Mouse (Mus musculus) kidney, embryonic 14.5 days (tissue): ENCODE measurements around the gene Ssc5d. TPM values are rescaled to one million over a fixed set of nuclear protein-coding genes. Genes with fewer than 3 reads are reported as not detected.

ENCODE experiments used
- ATAC-seq: fragments of 200-750 bp; cut with Nextera tagmentation; 2 replicates; pipeline ENCODE4 v1.8.0; 2017; ENCODE audit warnings: moderate number of reproducible peaks, mild to moderate bottlenecking, moderate TSS enrichment, moderate library complexity; ENCODE audit not compliant: low FRiP score, low TSS enrichment
- H3K27ac ChIP-seq: fragments of 300-500 bp; sonication (generic); 2 replicates; pipeline ENCODE4 v1.5.1; 2014; ENCODE audit warnings: low read depth, mild to moderate bottlenecking, low read length, moderate library complexity, mixed read lengths
- H3K27me3 ChIP-seq: fragments of 300-500 bp; sonication (generic); 2 replicates; pipeline ENCODE4 v1.6.1; 2014; ENCODE audit warnings: mild to moderate bottlenecking, low read length; ENCODE audit not compliant: control insufficient read depth, insufficient read depth
- H3K36me3 ChIP-seq: fragments of 300-500 bp; sonication (generic); 2 replicates; pipeline ENCODE4 v1.6.1; 2014; ENCODE audit warnings: low read length, mixed read lengths; ENCODE audit not compliant: control insufficient read depth, insufficient read depth
- H3K4me1 ChIP-seq: fragments of 300-500 bp; sonication (generic); 2 replicates; pipeline ENCODE4 v1.6.1; 2014; ENCODE audit warnings: low read length, mixed read lengths; ENCODE audit not compliant: control insufficient read depth, insufficient read depth
- H3K4me2 ChIP-seq: fragments of 300-500 bp; sonication (generic); replicated peaks from 2 replicates; pipeline ENCODE4 v1.6.1; 2014; ENCODE audit warnings: low read depth, mild to moderate bottlenecking, low read length
- H3K4me3 ChIP-seq: fragments of 300-500 bp; sonication (generic); 2 replicates; pipeline ENCODE4 v1.5.1; 2014; ENCODE audit warnings: mild to moderate bottlenecking, low read length
- H3K9ac ChIP-seq: fragments of 300-500 bp; sonication (generic); 2 replicates; pipeline ENCODE4 v1.6.1; 2014; ENCODE audit warnings: low read depth, mild to moderate bottlenecking, low read length, moderate library complexity
- H3K9me3 ChIP-seq: fragments of 300-500 bp; sonication (generic); 2 replicates; pipeline ENCODE4 v1.6.1; 2016; ENCODE audit warnings: low read length; ENCODE audit not compliant: control insufficient read depth
- WGBS: fragments of 180-500 bp; shearing (Covaris S2); extraction: QIAGEN DNeasy Blood & Tissue Kit; methylation state at CpG from one replicate; pipeline ENCODE4 v1.1.7; 2014; 5-methylcytosine and 5-hydroxymethylcytosine counted together
- polyA plus RNA-seq: library from polyadenylated mRNA; unstranded; fragments of >200 nt; fragmentation: Nextera tagmentation; extraction: Ambion mirVana; gene quantifications from 2 replicates; pipeline ENCODE4 v1.2.1, GENCODE M21; 2014

Ssc5d gene
- polyA plus RNA-seq, 1 experiment from 2014 or later: 2.5 TPM

- 1% methylated on average over 14 of the region's 14 CpGs for WGBS
- Histone ChIP-seq H3K9ac (peak overlapping the region; percentile 50; the same call in 1 of the 2 replicates), H3K4me3 (peak overlapping the region; percentile 26), H3K4me2 (peak overlapping the region; percentile 51), H3K4me1 (peaks cover 47% of the 10 kb centered on the region), H3K27ac (peak overlapping the region; percentile 94; the same call in 1 of the 2 replicates), H3K27me3 (no peaks in the 10 kb centered on the region), H3K36me3 (peaks cover 32% of the 10 kb centered on the region), H3K9me3 (no peaks in the 10 kb centered on the region)
- peak; percentile 37 for ATAC-seq
These were observed 3.1 kb upstream of the Ssc5d start for GRCm38 (mm10) chr7:4922508-4922907.

- H3K4me1 ChIP-seq: peaks cover 48% of the 10 kb centered on the region
- H3K4me2 ChIP-seq: peak overlapping the region; percentile 51
- H3K9me3 ChIP-seq: no peaks in the 10 kb centered on the region
- ATAC-seq: peak; percentile 11
- H3K4me3 ChIP-seq: peak overlapping the region; percentile 26
- H3K36me3 ChIP-seq: peaks cover 30% of the 10 kb centered on the region
- H3K27me3 ChIP-seq: no peaks in the 10 kb centered on the region
- H3K27ac ChIP-seq: peak overlapping the region; percentile 94
- H3K9ac ChIP-seq: peak overlapping the region; percentile 50; the same call in 1 of the 2 replicates
- WGBS: 0% methylated on average over 14 of the region's 14 CpGs
These were observed 2.5 kb upstream of the Ssc5d start for GRCm38 (mm10) chr7:4922931-4923565.

GRCm38 (mm10) chr7:4923586-4924364, 1.8 kb upstream of the Ssc5d start:
- peak overlapping the region; percentile 26 for H3K4me3 ChIP-seq
- peak; percentile 0; the same call in 1 of the 2 replicates for ATAC-seq
- peaks cover 23% of the 10 kb centered on the region for H3K36me3 ChIP-seq
- 4% methylated on average over 37 of the region's 37 CpGs for WGBS
- peak overlapping the region; percentile 94 for H3K27ac ChIP-seq
- peak overlapping the region; percentile 51 for H3K4me2 ChIP-seq
- peaks cover 52% of the 10 kb centered on the region for H3K4me1 ChIP-seq
- peak overlapping the region; percentile 50 for H3K9ac ChIP-seq
- no peaks in the 10 kb centered on the region for H3K9me3 ChIP-seq
- H3K27me3 ChIP-seq: no peaks in the 10 kb centered on the region

- Histone ChIP-seq H3K4me1 (peaks cover 52% of the 10 kb centered on the region), H3K36me3 (peaks cover 16% of the 10 kb centered on the region), H3K27ac (peak overlapping the region; percentile 94), H3K27me3 (no peaks in the 10 kb centered on the region), H3K9me3 (no peaks in the 10 kb centered on the region), H3K4me2 (peak overlapping the region; percentile 51; the same call in 1 of the 2 replicates), H3K9ac (peak overlapping the region; percentile 50), H3K4me3 (no peak overlapping the region)
- no peak for ATAC-seq
- WGBS: 3% methylated on average over 4 of the region's 4 CpGs
These were observed 1.1 kb upstream of the Ssc5d start for GRCm38 (mm10) chr7:4924483-4924882.

GRCm38 (mm10) chr7:4924891-4925301, 689 bp upstream of the Ssc5d start:
- Histone ChIP-seq H3K36me3 (peaks cover 11% of the 10 kb centered on the region), H3K4me1 (peaks cover 52% of the 10 kb centered on the region), H3K27me3 (no peaks in the 10 kb centered on the region), H3K9ac (peak overlapping the region; percentile 40; the same call in 1 of the 2 replicates), H3K27ac (peak overlapping the region; percentile 94), H3K9me3 (no peaks in the 10 kb centered on the region), H3K4me2 (no peak overlapping the region; the same call in 1 of the 2 replicates), H3K4me3 (no peak overlapping the region)
- WGBS: 8% methylated on average over 3 of the region's 4 CpGs
- peak; percentile 37 for ATAC-seq

GRCm38 (mm10) chr7:4926849-4927248, 1.3 kb downstream of the Ssc5d start:
- Histone ChIP-seq H3K4me2 (no peak overlapping the region), H3K9ac (no peak overlapping the region), H3K27me3 (no peaks in the 10 kb centered on the region), H3K4me1 (peaks cover 51% of the 10 kb centered on the region), H3K36me3 (no peaks in the 10 kb centered on the region), H3K9me3 (no peaks in the 10 kb centered on the region), H3K27ac (no peak overlapping the region), H3K4me3 (no peak overlapping the region)
- WGBS: 65% methylated on average over 16 of the region's 16 CpGs
- ATAC-seq: no peak

GRCm38 (mm10) chr7:4927711-4928110, 2.1 kb downstream of the Ssc5d start:
- no peak for ATAC-seq
- Histone ChIP-seq H3K4me3 (no peak overlapping the region), H3K27ac (no peak overlapping the region), H3K9me3 (no peaks in the 10 kb centered on the region), H3K9ac (no peak overlapping the region), H3K36me3 (no peaks in the 10 kb centered on the region), H3K4me1 (peaks cover 45% of the 10 kb centered on the region), H3K27me3 (no peaks in the 10 kb centered on the region), H3K4me2 (no peak overlapping the region)
- 55% methylated on average over 8 of the region's 8 CpGs for WGBS

GRCm38 (mm10) chr7:4928323-4928722, 2.7 kb downstream of the Ssc5d start:
- ATAC-seq: no peak
- Histone ChIP-seq H3K36me3 (no peaks in the 10 kb centered on the region), H3K9ac (peak overlapping the region; percentile 44; the same call in 1 of the 2 replicates), H3K4me3 (no peak overlapping the region), H3K4me1 (peaks cover 39% of the 10 kb centered on the region), H3K27ac (no peak overlapping the region), H3K27me3 (no peaks in the 10 kb centered on the region), H3K9me3 (no peaks in the 10 kb centered on the region), H3K4me2 (no peak overlapping the region; the same call in 1 of the 2 replicates)
- 48% methylated on average over 17 of the region's 17 CpGs for WGBS

GRCm38 (mm10) chr7:4933103-4933502, 7.5 kb downstream of the Ssc5d start:
- no peak overlapping the region for H3K9ac ChIP-seq
- H3K9me3 ChIP-seq: no peaks in the 10 kb centered on the region
- no peaks in the 10 kb centered on the region for H3K36me3 ChIP-seq
- no peak overlapping the region for H3K4me2 ChIP-seq
- H3K27me3 ChIP-seq: no peaks in the 10 kb centered on the region
- 0 out of 2 replicates have a peak, but pooled peaks cover 3% of the 10 kb centered on the region for H3K4me1 ChIP-seq
- ATAC-seq: no peak
- no peak overlapping the region for H3K4me3 ChIP-seq
- H3K27ac ChIP-seq: no peak overlapping the region
- 84% methylated on average over 12 of the region's 12 CpGs for WGBS
